Mouse (Mus musculus) CD4-positive, CD25-positive, alpha-beta regulatory T cell, adult 2 months (primary cell): ENCODE data around the gene Tubg1.
"Not testable (repeated sequence)": the region's sequence is repeated elsewhere in the genome, so short reads cannot be mapped to it uniquely, and the experiment has no call there.

Experiments
- DNase-seq: peaks from one replicate; pipeline ENCODE4 v3.0.0-alpha.2; 2012; ENCODE audit warnings: low read depth, low spot score

Tubg1 gene

DNA sequence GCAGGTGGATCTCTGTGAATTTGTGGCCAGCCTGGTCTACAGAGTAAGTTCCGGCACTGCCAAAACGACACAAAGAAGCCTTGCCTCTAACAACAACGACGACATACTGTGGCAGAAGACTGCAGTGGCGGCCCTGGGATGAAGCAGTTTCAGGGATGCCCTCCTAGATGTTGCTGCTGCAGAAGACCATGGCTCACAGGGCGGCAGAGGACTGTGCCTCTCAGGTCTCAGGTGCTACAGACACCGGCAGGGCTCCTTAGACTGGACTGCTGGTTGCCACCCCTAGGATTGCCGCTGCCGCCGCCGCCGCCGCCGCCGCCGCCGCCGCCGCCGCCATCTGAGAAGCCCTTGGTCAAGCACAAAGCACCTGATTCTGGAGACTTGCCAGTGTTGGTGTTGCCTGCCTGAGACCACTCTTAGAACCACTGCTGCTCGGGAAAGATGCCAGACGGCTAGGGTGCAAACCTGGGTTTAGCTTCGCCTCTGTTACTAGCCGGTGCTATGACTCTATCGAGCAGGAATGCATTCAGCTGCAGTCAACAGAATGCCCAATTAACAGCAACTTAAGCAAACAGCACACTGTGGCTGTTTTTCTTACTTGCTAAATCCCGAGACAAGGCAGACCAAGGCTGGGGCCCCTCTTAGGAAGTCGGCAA is 20.6 kb downstream of the Tubg1 start:
- DNase-seq: no peak

DNA sequence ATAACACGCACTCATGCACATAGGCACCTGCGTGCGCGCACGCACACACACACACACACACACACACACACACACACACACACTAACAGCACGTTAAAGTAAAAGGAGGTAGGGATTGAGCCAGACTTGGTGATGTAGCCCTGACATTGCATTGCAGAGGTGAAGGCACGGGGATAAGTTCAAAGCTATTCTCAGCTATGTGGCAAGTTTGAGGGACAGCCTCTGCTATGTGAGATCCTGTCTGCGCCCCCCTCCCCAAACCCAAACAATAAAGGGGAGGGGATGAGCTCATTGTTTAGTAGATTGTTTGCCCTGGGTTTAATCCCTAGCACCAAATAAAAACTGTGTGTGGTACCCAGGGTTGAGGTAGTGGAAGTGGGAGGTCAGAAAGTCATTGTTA is 21.4 kb downstream of the Tubg1 start:
- DNase-seq: no peak

- DNase-seq: no peak
These were observed 22.7 kb downstream of the Tubg1 start for GRCm38 (mm10) chr11:101142215-101142967.

- peak; percentile 75 for DNase-seq
These were observed 23.8 kb downstream of the Tubg1 start for GRCm38 (mm10) chr11:101143338-101144225.

GRCm38 (mm10) chr11:101146377-101146776 is 26.6 kb downstream of the Tubg1 start:
- DNase-seq: peak; percentile 30

DNA sequence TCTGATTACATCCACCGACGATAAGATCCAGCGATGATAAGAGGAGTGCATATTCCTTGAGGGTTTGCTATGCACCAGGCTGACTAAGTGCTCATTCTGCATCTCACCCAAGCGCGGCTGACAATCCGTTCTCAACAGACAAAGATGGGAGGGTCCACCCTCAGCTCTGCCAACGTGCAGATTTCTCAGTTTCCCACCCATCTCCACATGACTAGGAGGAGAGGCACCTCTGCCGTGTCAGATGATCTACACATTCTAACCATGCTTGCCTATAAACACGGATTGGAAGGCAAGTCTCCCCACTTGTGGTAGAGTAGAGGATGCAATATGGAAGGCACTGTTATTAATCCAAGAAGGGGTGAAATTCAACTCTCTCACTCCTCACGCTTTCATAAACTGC is 29.0 kb downstream of the Tubg1 start:
- no peak for DNase-seq

GRCm38 (mm10) chr11:101149178-101150105 is 29.7 kb downstream of the Tubg1 start:
- DNase-seq: no peak

- no peak for DNase-seq
These were observed 31.3 kb downstream of the Tubg1 start for GRCm38 (mm10) chr11:101151063-101151462.

DNA sequence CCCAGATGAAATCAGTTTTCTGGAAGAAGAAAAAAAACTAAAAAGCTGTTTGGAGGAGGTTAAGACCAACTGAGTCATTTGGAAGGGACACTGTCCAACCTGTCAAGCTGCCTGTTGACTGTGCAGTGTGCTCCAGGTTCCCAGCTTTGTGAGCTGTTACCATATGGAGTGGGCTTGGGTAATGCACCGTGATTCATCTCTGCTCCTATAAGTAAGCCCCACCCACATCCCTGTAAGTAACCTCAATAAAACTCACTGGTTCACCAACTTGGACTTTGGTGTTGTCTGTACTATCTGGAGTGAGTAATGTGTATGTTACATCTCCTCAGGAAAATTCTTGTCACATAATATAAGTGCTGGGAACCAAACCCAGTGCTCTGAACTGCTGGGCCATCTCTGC is 33.1 kb downstream of the Tubg1 start:
- DNase-seq: no peak

DNA sequence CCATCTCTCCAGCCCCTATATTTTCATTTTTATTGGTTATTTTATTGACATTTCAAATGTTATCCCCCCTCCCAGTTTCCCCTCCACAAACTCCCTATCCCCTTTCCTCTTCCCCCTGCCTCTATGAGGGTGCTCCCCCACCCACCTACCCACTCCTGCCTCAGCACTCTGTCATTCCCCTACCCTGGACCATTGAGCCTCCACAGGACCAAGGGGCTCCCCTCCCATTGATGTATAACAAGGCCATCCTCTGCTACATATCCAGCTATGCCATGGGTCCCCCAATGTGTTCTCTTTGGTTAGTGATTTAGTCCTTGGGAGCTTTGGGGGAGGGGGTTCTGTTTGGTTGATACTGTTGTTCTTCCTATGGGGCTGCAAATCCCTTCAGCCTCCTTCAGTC is 34.9 kb downstream of the Tubg1 start:
- DNase-seq: no peak

- DNase-seq: no peak
These were observed 35.4 kb downstream of the Tubg1 start for GRCm38 (mm10) chr11:101155151-101155550.

DNA sequence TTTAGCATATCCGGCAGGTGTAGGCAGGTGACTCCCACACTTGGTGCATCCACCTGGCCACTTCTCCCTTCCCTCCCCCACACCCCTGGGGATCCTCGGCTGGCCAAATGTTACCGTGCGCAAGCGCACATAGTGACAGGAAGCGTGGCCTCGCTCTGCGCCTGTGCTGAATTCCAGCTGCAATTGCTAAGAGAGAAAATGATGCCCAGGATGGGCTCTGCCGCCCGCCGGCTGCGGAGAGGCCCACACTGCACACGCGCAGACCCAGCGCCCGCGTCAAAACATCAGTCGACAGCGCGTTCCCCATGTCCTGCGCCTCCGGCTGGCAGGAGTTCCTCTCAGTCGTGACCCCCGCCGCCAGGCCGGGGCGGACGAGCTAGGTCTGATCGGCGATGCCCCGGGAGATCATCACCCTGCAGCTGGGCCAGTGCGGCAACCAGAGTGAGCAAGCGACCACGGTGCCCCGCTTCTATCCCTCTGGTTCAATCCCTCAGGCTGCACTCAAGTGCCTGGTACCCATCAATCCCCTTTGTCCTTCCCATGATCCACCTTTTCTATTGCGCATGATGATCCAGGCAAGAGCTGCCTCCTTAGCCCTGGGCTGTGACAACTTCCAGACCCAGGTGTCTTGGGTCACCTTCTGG is 36.1 kb downstream of the Tubg1 start, which contains the start of gene Tubg2:
TSS of gene Tubg2 (plus strand) at position 180 of the 644 bp plus-strand sequence.
- DNase-seq: peak; percentile 72

- DNase-seq: not testable (repeated sequence)
These were observed 40.4 kb downstream of the Tubg1 start for GRCm38 (mm10) chr11:101160151-101160550.

DNA sequence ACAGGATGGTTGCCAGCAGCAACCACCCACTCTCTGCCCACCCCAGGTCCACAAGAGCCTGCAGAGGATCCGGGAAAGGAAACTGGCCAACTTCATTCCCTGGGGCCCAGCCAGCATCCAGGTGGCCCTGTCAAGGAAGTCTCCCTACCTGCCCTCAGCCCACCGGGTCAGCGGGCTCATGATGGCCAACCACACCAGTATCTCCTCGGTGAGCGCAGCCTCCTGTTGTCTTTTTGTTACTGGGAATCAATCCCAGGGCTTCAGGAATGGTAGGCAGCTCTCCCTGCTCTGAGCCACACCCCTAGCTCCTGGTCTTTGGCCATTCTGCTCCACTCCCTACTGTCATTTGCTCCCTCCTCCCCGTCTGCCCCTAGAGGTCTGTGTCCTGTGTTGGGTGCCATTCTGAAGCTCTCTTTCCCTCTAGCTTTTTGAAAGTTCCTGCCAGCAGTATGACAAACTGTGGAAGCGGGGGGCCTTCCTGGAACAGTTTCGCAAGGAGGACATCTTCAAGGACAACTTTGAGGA is 41.3 kb downstream of the Tubg1 start:
- DNase-seq: not testable (repeated sequence)

GRCm38 (mm10) chr11:101161551-101161950 is 41.8 kb downstream of the Tubg1 start:
- DNase-seq: no peak

GRCm38 (mm10) chr11:101162301-101162700 is 42.6 kb downstream of the Tubg1 start:
- no peak for DNase-seq

DNA sequence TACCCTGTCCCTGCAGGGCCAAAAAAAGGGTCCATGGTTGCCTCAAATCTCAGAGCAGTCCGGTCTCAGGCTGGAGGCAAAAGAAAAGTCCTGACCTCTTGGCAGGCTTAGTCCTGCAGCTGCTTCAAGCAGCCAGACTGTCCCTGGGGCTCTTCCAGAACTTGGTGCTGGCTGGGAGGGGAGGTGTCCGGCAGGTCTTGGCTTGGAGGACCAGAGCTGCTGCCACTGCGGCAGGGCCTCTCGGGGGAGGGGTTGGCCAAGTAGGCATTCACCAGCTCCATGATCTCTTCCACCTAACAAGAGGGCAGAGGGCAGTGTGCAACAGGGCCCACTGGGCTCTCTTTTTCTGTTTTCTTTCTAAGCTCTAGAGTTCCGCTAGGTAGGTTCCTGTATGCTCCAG is 43.0 kb downstream of the Tubg1 start:
- DNase-seq: no peak

GRCm38 (mm10) chr11:101163476-101164350 is 44.0 kb downstream of the Tubg1 start:
- DNase-seq: no peak

DNA sequence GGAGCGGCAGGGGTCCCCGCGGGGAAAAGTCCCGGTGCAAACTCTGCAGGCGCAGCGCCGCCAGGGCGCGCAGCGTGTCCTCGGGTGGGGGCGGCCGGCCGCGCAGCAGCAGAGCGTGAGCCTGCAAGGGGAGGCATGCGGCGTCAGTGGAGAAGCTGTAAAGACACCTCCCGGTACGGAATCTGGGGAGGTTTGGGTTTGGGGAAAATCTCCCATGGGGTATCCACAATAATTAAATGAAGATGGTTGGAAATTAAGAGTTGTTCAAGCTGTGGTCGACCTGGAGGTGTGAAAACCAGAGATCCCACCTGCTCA is 44.6 kb downstream of the Tubg1 start:
- DNase-seq: peak; percentile 46
